Mouse (Mus musculus) lung, postnatal 10 days (tissue): ENCODE data around the gene Prpf38b.

Experiments
- DNase-seq: peaks from one replicate; pipeline ENCODE4 v3.0.0; 2021

The Prpf38b gene

DNA sequence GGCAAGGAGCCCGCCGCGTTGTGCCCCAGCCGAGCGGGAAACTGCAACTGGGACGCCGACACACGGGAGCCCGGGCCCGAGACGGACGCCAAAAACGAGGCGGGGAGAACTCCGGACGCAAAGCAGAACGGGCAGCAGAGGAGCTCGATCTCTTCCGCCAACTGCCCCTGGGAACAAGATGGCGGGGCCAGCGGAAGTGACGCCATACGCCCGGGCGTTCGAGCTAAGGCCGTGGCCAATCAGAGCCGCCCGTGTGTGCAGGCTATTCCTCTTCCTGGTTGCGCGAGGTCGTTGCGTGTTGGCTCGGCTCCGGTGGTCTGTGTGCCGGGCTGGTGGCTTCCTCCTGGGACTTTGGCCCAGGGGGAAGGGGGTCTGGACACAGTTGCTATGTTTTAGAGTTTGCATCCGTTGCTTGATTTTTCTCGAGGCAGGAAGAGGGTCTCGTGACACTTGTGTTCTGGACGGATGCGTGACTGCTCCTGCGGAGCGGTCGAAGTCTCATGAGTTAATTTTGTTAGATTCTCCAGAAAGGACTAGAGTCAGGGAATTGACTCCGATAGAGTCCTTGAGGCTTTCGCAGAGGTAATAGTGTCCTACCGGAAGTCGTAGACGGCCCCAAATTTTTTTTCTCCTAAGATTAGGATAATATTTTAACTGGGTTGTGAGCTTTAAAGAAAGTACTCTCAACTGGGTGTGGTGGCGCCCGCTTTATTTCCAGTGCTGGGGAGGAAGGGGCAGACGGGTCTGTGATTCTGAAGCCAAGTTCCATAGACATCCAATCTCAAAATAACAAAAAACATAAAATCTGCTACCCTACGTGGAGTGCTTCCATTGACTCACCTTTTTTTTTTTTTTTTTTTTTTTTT is at the start of gene Prpf38b:
TSS of gene Prpf38b (minus strand) at position 180 of the 866 bp plus-strand sequence.
- DNase-seq = peak; percentile 97

DNA sequence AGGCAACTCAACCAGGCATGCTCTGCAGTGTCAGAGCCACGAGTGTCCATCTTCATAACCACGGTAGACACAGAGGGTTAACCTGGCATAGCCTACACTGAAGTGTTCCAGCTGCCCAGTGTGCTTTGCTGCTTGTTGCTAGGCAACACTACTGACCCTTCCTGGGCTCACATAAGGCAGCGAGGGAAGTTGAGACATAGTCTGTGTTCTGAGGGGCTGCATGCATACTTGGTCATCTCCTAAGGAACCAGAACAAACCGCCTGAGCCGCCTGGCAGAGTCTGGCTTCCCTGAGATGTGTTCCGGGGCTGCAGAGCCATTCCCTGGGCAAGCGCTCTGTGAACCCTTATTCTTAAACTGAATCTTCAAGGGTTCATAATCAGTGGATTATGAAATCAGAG is 49.7 kb upstream of the Prpf38b start:
- DNase-seq = peak; percentile 55

DNA sequence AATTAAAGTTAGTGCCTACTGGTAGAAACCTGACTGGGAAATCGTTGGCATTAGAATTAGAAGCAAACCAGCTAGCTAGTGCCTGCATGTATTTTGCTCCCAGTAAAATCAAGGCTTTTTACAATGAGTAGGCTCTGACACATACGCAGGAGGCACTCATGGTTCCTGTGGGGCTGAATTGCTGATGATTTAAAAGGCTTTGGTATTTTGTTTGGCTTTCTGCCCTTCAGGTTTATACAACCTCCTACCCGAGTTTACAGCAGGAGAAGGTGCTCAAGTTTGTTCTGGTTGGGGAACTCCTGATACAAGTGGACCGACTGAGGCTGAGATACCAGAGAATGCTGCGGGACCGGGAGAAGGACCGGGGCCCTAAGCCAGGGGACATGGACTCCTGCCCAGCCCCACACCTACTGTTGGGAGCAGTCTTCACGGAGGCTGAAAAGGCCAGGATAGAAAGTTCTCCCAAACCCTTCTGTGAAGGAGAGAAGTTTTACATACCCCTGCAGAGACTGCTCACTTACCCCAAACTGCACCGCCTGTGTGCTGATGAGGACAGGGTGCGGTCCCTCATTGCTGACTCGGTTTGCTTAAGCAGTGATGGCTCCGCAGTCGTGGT is 48.3 kb upstream of the Prpf38b start:
- DNase-seq = no peak

DNA sequence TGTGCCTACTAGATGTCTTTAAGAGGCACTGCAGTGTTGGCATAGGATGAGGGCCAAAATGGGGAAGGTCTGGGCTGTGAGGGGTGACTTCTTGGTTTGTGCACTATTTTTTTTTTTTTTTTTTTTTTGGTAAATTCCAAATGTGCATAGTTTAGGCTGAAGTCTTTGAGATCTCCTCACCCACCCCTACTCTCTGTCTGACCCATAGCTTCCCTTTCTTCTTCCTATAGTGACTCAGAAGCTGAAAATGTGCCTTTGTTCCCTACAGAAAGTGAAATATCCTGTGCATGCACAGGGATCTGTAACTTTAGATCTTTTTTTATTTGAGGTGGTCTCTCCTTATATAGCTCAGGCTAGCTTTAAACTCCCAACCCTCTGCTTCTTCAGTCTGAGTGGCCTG is 46.4 kb upstream of the Prpf38b start:
- DNase-seq = no peak

DNA sequence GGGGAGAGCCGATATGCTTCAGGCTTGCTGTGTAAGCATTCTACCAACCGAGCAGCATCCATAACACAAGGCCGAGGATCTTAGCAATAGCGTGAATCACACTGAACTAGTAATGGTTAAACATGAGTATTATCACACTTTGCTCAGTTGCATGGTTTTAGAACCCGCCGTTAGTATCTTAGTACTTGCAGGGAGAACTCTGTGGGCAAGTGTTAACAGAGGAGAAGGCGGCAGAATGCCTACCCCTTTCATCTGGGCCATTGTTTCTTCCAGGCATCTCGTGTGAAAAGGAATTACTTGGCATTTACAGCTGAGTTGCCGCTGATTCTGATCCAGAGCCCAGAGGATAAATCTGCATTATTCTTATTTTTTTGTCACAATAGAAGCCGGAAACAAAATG is 29.5 kb upstream of the Prpf38b start:
- DNase-seq = no peak

DNA sequence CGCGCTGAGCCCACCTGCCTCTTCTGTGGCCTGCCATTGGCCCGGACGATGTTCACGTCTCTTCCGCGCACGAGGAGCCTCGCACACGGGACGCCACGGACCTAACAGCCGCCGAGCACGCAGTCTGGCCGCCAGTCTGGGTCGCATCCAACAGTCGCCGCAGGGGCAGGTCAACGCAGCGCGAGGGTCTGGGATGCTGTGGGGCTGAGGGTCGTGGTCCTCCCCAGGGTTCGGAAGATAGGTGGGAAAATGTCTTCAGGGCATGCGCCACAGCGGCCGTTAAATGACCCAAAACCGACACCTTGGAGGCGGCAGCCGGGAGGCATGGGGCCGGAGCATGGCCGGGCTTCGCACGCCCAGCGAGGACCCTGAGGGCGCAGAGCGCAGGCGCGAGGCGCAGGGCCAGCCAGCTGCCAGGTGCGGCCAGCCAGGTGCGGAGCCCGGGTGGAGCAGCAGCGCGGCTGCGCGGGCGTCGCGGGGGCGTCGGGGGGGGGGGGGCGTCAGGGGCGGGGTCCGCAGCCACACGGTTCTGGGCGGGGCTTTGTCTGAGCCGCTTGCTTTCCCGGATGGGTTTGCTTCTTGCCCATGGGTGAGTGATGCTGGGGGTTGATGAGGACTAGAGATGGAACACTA is 28.6 kb upstream of the Prpf38b start, which contains the start of gene Gm9857:
TSS of gene Gm9857 (minus strand) at position 445 of the 633 bp plus-strand sequence.
- DNase-seq = peak; percentile 14

DNA sequence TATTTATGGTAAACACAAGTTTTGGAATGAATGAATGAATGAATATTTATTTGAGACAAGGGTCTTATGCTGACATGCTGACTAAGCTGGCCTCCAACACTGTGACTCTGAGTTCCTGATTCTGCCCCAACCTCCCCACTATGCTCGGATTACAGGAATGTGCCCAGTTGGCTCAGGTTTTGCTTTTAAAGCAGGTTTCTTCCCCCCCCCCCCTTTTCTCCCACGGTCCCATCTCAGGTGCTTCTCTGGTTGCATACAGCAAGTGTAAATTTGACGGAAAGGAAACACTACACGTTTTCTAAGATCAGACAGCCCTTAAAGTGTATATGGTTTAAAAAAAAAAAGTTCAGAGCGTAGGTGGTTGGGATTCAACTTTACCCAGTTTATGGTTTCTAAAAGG is 28.0 kb upstream of the Prpf38b start, which contains the start of gene Henmt1:
TSS of gene Henmt1 (plus strand) at position 301 of the 400 bp plus-strand sequence.
- DNase-seq = no peak

DNA sequence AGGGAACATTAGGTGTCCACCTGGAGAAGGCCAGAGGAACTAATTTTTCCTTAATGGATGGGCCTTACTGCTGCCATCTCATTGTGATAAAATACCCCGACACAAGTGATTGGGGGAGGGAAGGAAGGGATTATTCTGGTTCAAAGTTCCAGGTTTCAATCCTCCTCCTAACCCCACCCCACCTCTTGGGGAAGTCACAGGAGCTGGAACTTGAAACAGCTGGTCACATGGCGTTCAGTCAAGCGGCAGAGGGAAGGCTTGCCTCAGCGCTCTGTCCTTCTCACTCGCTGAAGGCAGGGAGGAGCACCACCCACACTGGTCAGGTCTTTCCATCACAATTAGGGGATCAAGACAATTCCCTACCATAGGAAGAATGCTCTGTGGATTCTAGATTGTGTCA is 27.2 kb upstream of the Prpf38b start:
- DNase-seq = no peak

DNA sequence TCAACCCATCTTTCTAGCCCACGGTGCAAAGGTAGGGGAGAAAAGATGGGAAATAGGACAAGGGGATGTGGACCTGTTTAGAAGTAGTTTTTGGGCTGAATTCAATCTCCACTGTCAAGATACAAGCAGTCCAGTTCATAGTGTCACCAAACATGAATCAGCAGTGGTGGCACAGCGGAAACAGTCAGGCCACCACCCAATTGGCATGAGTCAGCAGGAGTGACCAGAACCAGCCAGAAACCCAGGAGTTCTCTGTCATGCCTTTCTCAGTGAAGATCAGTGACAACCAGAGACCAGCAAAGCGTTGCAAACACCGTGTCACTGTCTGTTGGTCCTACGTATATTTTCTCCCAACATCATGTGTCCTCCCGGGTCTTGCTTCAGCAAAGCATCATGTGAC is 22.0 kb upstream of the Prpf38b start:
- DNase-seq = no peak

DNA sequence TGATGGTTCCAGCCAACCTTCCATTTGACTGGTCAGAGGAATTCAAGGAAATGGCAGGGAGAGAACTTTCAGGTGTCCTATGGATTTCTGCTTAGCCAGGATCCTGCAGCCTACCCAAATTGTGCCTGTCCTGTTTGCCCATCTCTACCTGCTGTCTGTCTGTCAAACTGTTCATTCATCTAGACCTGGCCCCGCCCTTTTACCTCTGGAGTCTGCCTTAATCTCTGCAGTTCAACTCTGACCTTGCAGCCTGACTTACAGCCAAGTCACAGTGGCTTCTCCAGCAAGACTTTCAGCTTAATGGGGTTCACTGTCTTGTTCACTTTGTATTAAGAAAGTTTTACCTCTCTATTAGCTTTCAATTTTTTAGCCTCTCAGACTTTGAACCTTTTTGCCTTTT is 14.8 kb upstream of the Prpf38b start:
- DNase-seq = no peak

DNA sequence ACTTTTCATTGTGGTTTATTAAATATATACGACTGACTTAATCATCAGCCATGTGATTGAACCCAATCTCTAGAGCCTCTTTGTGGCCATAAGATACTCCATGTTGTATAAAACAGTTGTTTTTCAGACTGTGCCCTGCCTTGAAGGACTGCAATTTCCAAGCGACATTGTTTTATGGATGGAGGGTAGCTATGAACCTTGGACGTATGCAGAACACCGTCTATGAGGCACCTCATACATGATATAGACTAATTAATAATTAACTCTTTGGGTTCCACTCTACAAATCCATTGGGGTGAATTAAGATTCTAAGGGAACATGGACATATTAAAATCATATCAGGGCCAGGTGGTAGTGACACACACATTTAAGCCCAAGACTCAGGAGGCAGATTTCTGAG is 14.2 kb upstream of the Prpf38b start:
- DNase-seq = no peak

DNA sequence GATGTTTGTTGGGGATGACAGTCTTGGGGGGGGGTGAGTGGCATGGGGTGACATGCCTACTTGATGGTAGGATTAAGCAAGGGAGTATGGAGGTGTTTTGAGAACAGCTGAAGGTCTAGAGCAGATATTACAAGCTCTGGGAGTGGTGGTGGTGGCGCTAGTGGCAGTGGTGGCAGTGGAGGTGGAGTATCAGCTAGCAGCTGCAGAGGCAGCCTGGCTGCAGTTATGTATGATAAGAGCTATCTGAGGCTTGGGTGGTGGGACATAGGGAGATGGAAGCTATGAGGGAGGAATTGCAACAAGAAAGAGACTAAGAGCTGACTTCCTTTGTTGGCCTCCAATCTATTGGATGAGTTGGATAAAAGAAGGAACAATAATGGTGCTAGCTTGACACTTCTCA is 10.3 kb upstream of the Prpf38b start:
- DNase-seq = no peak

DNA sequence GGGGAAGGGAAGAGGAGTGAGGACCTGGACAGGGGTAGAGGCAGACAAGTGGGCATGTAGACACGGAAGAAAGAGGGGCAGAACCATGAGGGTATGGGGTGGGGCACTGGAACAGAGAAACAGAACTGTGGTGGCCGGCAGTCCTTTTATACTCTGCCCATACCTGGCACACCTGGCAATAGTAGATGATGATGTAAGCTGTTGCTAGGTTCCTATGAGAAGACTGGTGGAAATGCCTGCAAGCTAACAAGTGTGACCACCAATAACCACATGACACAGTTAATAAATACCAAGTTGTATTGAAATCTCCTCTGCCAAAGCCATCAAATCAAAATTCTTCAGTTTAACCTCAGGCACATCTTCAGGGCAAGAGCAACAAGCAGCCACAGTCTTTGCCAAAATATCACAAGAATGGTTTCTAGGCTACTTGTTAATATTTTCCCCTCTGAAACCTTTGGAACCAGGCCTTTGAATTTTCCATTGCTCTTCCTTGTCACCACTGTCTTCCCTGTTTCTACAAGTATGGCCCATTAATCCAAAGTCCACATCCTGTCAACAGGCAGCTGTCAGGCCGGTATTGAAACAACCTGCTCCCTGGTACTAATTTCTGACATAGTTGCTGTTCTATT is 9.0 kb upstream of the Prpf38b start:
- no peak for DNase-seq

DNA sequence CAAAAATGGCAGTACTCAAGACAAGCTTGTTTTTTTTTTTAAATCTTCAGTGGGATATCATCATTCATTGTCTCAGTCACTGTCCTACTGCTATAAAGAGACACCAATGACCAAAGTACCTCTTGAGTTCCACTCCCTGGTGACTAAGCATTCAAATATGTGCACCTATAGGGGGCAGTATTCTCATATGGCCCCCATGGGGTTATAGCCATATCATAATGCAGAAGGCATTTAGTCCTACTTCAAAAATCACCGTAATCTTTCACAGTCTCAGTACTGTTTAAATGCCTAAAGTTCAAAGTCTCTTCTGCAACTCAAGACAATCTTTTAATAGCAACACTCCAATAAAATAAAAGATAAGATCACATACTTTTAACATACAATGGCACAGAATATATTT is 7.3 kb upstream of the Prpf38b start:
- DNase-seq = no peak

DNA sequence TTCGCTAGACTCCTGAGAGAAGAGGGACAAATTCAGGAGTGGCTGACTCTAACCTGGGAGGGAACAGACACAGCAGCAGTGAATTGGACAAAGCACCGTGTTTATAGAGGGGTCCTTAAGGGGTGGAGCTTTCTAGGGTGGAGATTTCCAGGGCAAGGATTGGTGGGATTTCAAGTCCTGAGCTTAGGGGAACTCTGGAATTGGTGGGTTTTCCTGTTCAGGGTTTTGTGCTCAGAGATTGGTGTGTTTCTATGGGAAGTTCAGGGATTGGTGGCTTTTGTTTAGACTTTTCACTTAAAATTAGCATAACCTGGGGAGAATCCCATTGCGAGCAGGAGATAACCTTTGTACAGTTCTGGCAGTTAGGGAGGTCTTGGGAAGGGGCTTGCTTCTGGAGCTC is 6.5 kb upstream of the Prpf38b start:
- no peak for DNase-seq

DNA sequence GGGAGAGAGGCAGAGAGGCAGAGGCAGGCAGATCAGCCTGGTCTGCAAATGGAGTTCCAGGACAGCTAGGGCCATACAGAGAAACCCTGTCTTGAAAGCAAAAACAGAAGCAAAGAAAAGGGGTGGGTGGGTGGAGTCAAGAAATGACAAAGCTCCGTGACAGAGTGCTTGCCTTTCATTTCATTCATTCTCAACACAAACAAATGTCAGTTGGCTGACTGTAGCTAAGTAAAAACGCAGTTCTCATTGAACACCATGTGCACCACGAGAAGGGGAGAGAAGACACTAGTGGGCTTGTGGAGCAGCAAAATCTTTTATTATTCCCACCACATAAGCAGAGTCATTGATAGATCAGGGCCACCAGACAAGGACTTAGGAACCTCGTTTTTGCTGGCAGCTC is 5.3 kb upstream of the Prpf38b start:
- no peak for DNase-seq

DNA sequence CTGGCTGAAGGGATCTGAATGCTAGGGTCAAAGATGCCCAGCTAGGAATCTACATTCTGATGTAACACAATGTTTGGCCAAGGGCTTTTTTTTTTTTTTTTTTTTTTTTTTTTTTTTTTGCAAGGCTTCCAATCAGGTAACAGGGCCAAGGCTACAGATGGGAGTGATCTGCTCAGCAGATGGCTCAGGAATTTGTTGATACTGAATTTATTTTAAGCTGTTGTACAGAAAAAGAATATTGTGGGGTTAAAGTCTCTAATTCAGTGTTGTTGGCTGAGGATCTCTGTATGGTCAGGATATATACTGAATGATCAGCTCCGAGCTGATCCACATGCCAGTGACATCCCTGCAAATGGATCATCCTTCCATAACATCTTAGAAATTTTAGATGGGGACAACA is 4.5 kb upstream of the Prpf38b start:
- DNase-seq = no peak

DNA sequence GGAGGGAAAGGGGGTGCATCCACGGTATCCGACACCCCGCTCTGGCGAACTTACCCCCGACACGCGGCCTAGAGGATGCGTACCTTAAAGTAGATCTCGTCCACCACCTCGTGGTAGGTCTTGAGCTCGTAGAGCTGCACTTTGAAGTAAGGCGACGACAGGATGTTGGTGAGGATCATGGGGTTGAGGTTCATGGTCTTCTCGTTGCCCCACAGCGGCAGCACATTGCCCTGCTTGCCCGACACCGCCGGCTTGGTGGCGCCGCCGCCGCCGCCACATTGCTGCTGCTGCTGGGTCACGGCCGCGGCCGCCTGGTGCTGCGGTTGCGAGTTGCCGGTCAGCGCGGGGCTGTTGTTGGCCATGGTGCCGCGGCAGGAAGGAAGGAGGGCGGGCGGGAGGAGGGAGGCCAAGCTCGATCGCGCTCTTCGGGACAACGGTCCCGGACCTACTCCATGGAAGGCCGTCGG is 413 bp downstream of the Prpf38b start:
- peak; percentile 80 for DNase-seq

DNA sequence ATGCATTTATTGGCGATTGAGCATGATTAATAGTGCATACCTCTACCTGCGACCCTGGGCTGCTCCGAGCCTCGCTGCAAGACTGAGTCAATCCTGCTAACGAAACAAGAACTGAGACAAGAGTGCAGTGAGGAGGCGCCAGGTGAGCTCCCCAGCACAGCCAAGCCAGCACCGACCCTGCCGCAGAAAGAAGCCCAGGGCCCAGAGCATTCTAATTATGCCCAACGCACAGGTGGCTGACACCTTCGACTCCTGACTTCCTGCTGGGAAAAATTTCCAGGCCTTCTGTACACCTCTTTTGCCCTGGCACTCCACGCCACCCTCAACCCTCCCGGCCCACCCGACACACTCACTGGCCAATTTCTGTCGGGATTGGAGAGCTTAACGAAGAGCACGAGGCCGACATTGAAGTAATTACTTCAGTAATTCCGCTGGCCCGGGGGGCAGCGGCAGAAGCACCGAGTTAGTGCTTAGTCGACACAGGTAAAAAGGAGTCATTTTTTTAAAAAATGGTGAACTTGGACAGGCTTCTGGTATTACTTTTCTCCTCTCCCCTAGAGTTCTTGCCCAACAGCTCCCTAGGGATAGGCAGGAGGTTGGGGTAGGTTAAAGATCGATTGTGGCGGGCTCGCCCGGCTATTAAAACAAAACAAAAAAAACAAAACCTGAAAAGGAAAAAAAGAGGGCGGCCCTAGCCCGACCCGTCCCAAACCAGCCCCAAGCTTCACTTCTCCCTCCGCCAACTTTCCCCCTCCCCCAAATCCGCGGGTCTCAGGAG is 1.0 kb downstream of the Prpf38b start:
- no peak for DNase-seq

DNA sequence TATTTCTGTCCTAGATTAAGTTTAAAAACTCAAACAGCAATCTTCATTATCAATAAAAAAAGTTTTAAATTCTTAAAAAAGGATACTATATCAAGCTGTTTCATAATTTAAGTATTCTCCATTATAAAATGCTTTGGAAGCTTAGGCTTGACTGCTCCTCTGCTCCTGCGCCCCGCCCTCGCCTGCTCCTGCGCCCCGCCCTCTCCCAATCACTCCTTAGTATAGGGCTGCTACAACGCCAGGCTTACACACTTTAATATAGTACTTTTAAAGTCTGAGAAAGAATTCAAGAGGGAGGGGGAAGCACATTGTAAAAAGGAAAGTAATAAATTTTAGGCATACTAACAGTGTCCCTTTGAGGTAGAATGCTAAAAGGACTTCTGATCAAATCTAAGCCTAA is 8.6 kb downstream of the Prpf38b start:
- DNase-seq = no peak

DNA sequence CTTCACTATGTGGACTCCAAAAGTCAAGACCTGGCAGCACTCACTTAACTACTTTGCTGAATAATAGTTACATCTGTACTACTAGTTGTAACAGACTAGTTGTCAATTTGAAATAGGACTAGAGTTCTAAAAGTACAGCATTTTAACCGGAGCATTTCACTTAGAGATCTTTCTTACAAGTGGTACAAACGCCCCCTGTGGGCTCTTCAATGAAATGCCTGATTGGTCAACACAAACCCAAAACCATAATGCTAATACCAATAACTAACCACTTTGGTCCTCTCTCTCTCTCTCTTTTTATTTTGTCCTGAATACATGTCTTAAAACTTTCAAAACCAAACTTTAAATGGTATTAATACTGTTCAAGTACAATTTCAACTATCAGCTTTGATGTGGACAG is 9.5 kb downstream of the Prpf38b start:
- DNase-seq = no peak

DNA sequence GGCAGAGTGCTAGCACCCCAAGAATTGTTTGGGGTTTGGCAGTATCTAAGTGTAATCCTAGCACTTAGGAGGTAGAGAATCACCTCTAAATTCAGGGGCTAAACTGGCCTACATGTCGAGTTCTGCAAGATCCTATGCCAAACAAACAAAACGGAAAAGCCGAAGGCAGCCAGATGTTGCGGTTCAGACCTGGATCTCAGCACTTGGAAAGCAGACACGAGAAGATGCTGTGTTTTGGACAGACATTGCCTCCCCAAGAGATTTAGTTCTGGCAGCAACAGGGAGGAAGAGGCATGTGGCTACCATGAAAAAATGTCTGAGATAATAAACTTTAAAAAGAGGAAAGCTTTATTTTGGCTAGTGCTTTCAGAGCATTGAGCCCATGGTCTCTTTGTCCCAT is 10.8 kb downstream of the Prpf38b start:
- no peak for DNase-seq

DNA sequence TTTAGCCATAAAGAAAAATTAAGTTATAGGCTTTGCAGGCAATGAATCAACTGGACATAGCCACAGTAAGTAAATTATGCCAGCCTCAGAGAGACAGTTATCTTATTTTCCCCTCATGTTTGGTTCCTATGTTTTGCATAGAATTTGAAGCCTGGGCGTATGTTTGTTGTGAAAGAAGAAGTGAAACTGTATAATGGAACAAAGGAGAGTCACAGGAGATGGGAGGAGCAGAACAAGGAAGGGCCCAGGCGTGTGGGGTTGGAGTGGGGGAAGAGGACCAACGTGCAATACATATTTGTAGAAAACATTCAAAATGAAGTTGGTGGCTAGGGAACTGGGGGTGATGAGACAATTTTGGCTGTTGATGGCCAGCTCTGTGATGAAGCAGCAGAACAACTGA is 11.4 kb downstream of the Prpf38b start:
- DNase-seq = no peak
